ENCODE assay signal across 16 mouse cellular contexts in the genomic region with DNA sequence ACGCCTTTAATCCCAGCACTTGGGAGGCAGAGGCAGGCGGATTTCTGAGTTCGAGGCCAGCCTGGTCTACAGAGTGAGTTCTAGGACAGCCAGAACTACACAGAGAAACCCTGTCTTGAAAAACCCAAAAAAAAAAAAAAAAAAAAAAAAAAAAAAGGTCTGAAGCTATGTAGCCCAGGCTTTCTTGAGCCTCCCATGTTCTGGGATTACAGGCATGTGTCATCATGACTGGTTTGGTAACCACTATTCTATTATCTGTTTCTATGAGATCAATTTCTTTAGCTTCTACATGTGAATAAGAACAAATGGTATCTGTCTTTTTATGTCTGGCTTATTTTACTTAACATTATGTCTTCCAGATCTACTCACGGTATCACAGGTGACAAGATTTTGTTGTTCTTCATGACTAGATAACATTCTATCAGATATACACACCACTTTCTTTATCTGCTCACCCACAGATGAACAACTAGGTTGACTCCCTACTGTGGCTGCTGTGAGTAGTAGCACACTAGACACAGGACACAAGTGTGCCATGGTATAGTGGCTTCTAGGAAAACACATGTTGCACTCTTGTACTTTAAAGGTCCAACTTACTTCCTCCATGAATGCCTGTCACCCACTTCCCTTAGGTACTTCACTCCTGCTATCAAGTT.
"Had no signal": no experiment of that assay in that cellular context is flagged by ENCODE, and none has a peak within 500 bp of the region (broad histone marks: within the 10 kb centered on the region; RNA-seq: fewer than 3 reads in every experiment).

No protein-coding gene starts in this region.

- ATAC-seq: intestine, embryonic 15.5 days had no signal

- H3K4me1 ChIP-seq: intestine, embryonic 15.5 days; limb, embryonic 10.5 days; stomach, embryonic 15.5 days had no signal

- H3K4me3 ChIP-seq: intestine, embryonic 15.5 days; layer of hippocampus, adult 2 months; limb, embryonic 10.5 days; liver, embryonic 15.5 days; lung, embryonic 15.5 days; midbrain, embryonic 10.5 days; stomach, embryonic 15.5 days had no signal

- H3K9ac ChIP-seq: intestine, embryonic 15.5 days; liver, embryonic 15.5 days; lung, embryonic 15.5 days; stomach, embryonic 15.5 days had no signal

- DNase-seq: kidney, adult 18-20 months; kidney, postnatal 10 days; kidney, postnatal 4 days; lung, postnatal 14 days; midbrain, embryonic 14.5 days; right cerebral cortex, postnatal 14 days; thymus, adult 2 months; thymus, postnatal 36 days had no signal

- H3K27ac ChIP-seq: intestine, embryonic 15.5 days; layer of hippocampus, adult 2 months; limb, embryonic 10.5 days; liver, embryonic 15.5 days; lung, embryonic 15.5 days; macrophage; midbrain, embryonic 10.5 days; stomach, embryonic 15.5 days had no signal

- H3K9me3 ChIP-seq: intestine, embryonic 15.5 days; limb, embryonic 10.5 days; liver, embryonic 15.5 days; lung, embryonic 15.5 days; midbrain, embryonic 10.5 days; stomach, embryonic 15.5 days had no signal

- H3K4me2 ChIP-seq: intestine, embryonic 15.5 days; liver, embryonic 15.5 days; lung, embryonic 15.5 days; stomach, embryonic 15.5 days had no signal

- H3K36me3 ChIP-seq: intestine, embryonic 15.5 days; limb, embryonic 10.5 days; liver, embryonic 15.5 days; lung, embryonic 15.5 days; midbrain, embryonic 10.5 days; stomach, embryonic 15.5 days had no signal

- H3K27me3 ChIP-seq: intestine, embryonic 15.5 days; liver, embryonic 15.5 days; lung, embryonic 15.5 days; stomach, embryonic 15.5 days had no signal
